Mouse (Mus musculus): ENCODE results near the gene Lsamp. TPM values are rescaled to one million over a fixed set of nuclear protein-coding genes. Genes with fewer than 3 reads are reported as not detected.

The Lsamp gene
- polyA plus RNA-seq, 1 experiment from 2014 or later, result not detected

DNA sequence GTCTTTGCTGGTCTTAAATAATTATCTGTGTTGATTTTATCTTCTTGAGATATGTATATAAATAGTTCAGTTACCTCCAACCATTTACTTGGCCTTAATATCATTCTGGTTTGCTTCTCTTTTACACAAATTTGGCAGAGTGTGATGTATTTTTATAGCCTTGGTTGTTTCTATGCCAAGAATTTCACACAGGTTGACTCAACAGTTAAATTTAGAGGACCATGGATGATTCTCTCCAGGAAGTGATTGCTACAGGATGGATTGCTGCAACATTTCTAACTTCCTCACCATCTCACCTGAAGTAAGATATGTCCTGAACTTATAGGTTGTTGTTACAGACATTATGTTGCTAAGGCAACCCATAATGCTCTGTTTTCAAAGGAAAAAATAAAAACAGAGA is 882.6 kb downstream of the Lsamp start:
- TF ChIP-seq CTCF (IDR thresholded peaks at IDR 0.05), result no peak
- POLR2A ChIA-PET, result no interaction called here
- no peaks in the 10 kb centered on the region for H3K27me3 ChIP-seq
- in situ Hi-C loops (cut with MboI; ENCODE audit: low pct_unique_long_range_greater_than_20kb), result no loop called here
- no peak for ATAC-seq
- DNase-seq (ENCODE audit: low read depth, low spot score), result no peak
- CTCF ChIA-PET, result no interaction called here

DNA sequence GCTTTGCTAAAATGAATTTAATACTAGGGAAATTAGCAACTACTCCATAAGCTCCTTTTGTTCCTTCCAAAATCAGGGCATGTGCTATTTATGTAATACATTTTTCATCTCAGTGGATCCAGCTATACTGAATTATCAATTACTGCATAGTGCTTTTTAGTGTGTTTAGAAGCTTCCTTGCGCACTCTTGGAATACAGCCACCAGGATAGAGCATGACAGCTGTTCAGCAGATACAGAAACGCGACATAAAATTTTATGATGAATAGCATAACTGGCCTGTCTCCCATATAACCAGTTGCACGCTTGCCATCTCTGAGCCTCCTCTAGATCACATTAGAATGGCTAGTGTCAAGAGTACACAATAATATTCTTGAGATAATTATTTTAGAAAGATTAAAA is 894.1 kb downstream of the Lsamp start:
- H3K27me3 ChIP-seq, result no peaks in the 10 kb centered on the region
- no peak for ATAC-seq
- ChIA-PET CTCF (no interaction called here), POLR2A (no interaction called here)
- no peak for TF ChIP-seq CTCF (IDR thresholded peaks at IDR 0.05)
- in situ Hi-C loops (cut with MboI; ENCODE audit: low pct_unique_long_range_greater_than_20kb), result no loop called here
- DNase-seq (ENCODE audit: low read depth, low spot score), result no peak

DNA sequence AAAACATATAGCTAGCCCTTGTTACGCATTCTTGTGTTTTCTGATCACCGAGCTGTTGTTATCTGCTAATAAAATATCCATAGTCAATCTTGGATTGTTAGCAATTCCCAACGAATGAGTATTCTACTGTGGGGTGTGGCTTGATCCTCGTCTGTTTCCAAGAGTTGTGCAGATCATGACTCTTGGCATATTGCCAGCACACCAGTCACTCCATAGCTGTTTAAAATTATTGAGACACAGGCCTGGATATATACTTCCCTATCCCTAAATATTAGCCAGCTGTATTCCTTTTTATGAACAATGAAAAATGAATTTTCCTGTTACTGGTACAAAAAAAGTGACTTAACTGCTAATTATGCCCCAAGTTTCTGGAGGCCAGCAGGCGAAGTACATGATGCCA is 897.8 kb downstream of the Lsamp start:
- POLR2A ChIA-PET, result no interaction called here
- DNase-seq (ENCODE audit: low read depth, low spot score) (no peak), ATAC-seq (no peak)
- no peak for TF ChIP-seq CTCF (IDR thresholded peaks at IDR 0.05)
- in situ Hi-C loops (cut with MboI; ENCODE audit: low pct_unique_long_range_greater_than_20kb), result no loop called here
- CTCF ChIA-PET, result no interaction called here
- no peaks in the 10 kb centered on the region for H3K27me3 ChIP-seq

DNA sequence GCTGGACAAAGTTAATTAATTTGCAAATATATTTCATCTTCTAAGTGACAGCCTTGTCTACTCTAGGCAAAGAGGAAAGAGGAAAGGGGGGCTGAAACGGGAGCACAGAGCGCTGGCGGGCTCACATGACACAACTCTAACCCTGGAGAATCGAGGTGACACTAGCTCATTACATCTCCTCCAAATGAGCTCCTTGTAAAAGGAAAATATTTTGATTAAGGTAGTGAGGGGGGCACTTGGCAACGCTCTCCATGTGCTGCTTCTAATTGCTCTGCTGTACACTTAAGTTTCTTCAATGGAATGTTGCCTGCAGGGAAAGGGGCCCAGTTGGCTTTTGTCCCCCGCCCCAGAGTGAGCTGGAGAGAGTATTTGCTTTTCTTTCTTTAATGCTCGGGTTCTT is 907.2 kb downstream of the Lsamp start:
- ChIA-PET POLR2A (no interaction called here), CTCF (no interaction called here)
- TF ChIP-seq CTCF (IDR thresholded peaks at IDR 0.05), result no peak
- ATAC-seq (no peak), DNase-seq (ENCODE audit: low read depth, low spot score) (no peak)
- H3K27me3 ChIP-seq, result no peaks in the 10 kb centered on the region
- in situ Hi-C loops (cut with MboI; ENCODE audit: low pct_unique_long_range_greater_than_20kb), result no loop called here

DNA sequence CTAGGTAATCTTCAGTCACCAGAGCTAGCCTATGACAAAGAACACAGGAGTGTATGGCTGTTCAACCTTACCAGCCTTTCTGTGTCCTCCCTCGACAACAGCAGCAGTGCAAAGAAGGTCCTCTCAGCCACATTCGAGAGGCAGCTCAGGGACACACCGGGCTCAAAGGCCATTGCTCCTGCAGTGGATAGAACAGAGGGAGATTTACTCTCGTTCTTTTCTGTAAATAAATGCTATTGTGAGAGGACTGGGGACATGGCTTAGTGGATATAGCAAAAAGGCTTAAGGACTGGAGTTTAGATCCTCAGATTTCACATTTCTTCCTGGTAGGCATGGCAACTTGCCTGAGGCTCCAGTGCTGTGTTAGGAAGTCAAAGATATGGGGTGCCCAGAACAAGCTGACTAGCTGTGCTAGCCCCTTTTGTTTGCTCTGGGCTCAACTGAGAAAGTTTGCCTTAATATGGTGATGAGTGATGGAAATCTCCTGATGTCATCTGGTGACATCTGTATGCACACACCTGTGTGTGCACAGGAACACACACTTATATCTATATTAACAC is 913.7 kb downstream of the Lsamp start:
- ChIA-PET CTCF (no interaction called here), POLR2A (no interaction called here)
- no peak for TF ChIP-seq CTCF (IDR thresholded peaks at IDR 0.05)
- in situ Hi-C loops (cut with MboI; ENCODE audit: low pct_unique_long_range_greater_than_20kb), result no loop called here
- ATAC-seq, result no peak
- DNase-seq (ENCODE audit: low read depth, low spot score), result no peak
- no peaks in the 10 kb centered on the region for H3K27me3 ChIP-seq

DNA sequence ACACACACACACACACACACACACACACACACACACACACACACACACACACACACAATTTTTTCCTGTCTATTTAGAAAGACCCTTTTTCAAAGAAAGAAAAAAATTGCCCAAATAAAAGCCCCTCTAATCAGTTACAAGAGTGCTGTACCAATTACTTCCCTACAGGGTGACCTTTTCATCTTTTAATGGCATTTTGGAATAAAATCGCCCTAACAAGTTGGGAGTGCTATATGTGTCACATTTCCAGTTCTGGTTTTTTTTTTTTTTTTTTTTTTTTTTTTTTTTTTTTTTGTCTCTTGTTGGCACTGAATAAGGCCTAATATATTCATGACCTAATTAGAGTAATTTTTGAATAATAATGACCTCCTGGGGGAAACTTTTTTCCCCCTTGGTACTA is 923.7 kb downstream of the Lsamp start:
- in situ Hi-C loops (cut with MboI; ENCODE audit: low pct_unique_long_range_greater_than_20kb), result no loop called here
- CTCF ChIA-PET, result no interaction called here
- no peak for TF ChIP-seq CTCF (IDR thresholded peaks at IDR 0.05)
- no peak for DNase-seq (ENCODE audit: low read depth, low spot score)
- no peak for ATAC-seq
- peaks cover 16% of the 10 kb centered on the region for H3K27me3 ChIP-seq
- POLR2A ChIA-PET, result no interaction called here

DNA sequence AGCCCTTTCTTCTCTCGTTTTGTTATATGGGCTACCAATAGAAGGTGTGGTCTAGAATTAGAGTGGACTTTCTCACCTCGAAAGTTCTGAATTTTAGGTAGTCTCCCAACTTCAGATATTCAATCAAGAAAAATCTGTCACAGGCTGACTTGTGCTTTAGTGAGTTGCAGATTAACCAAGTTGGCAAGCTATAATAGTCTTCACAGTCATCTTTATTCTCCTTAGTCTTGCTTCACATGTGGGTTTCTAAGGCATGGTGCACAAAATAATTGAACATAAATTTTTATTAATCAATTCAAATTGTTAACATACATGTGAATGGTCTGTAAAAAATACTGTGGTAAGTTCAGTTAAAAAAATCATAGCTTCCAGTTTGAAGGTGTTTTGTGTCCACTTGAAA is 930.0 kb downstream of the Lsamp start:
- no peak for TF ChIP-seq CTCF (IDR thresholded peaks at IDR 0.05)
- H3K27me3 ChIP-seq, result peaks cover 19% of the 10 kb centered on the region
- ChIA-PET CTCF (no interaction called here), POLR2A (no interaction called here)
- ATAC-seq (no peak), DNase-seq (ENCODE audit: low read depth, low spot score) (no peak)
- in situ Hi-C loops (cut with MboI; ENCODE audit: low pct_unique_long_range_greater_than_20kb), result no loop called here

DNA sequence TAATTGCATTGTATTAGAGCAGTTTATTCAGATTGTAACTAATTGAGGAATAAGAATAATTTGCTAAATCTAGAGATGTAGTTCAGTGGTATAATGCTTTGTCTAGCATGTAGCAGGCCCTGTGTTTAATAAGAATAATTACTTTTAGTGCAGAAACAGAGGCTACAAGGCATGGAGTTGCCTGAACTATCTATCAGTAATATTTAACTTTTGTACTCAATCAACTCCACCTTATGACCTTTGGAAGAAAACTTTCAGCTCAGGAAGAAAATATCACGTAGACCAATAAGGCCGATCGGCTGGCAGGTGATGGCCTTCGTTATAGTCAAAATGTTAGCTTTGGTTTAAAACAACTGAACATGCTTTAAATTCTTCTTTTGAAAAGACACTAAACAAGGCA is 946.4 kb downstream of the Lsamp start:
- ChIA-PET POLR2A (no interaction called here), CTCF (no interaction called here)
- no peak for TF ChIP-seq CTCF (IDR thresholded peaks at IDR 0.05)
- no peaks in the 10 kb centered on the region for H3K27me3 ChIP-seq
- no peak for DNase-seq (ENCODE audit: low read depth, low spot score)
- in situ Hi-C loops (cut with MboI; ENCODE audit: low pct_unique_long_range_greater_than_20kb), result no loop called here
- no peak for ATAC-seq

DNA sequence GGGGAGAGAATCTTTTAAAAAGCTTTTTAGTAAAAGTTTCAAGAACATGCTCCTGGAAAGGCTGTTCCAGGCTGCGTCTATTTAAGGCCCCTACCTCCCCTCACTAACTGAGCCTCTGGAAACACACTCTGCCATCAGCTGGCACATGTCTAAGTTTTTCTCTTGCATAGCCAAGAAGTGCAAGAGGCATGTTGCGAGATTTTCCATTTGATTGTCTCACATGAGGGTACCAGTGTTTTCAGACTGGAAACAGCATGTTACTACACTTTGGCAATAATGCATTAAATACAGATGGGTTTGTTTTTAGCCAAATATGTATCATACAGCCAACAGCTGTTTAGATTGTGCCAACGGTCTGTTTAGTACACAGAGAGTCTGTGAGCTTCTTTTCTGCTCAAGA is 958.1 kb downstream of the Lsamp start:
- ChIA-PET POLR2A (no interaction called here), CTCF (no interaction called here)
- ATAC-seq, result no peak

DNA sequence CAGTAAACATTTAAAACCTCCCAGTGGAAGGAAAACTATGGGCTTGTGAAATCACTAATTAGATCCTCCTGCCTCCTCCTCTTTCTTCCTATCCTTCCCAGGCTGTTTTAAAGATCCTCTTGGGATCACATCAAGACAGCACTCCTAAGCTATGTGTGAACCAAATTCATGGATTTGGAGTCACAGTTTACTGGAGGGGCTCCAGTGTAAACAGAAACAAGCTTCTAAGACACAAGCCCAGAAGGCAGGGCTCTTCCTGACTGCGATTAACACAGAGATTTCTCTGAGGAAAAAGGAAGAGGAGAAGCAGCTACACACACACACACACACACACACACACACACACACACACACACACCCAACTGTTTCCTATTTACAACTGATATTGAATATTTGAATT is 961.7 kb downstream of the Lsamp start:
- in situ Hi-C loops (cut with MboI; ENCODE audit: low pct_unique_long_range_greater_than_20kb), result no loop called here
- ATAC-seq (no peak), DNase-seq (ENCODE audit: low read depth, low spot score) (no peak)
- TF ChIP-seq CTCF (IDR thresholded peaks at IDR 0.05), result no peak
- POLR2A ChIA-PET, result no interaction called here
- H3K27me3 ChIP-seq, result no peaks in the 10 kb centered on the region
- CTCF ChIA-PET, result interaction anchor here (1.4 kb wide), 1 partner anchor 9 kb away, joined by 3 read pairs; no protein-coding TSS in a partner anchor

More for the DNA sequence above, 958.1 kb downstream of the Lsamp start:
- TF ChIP-seq CTCF (IDR thresholded peaks at IDR 0.05), result no peak
- no peaks in the 10 kb centered on the region for H3K27me3 ChIP-seq
- in situ Hi-C loops (cut with MboI; ENCODE audit: low pct_unique_long_range_greater_than_20kb), result no loop called here
- no peak for DNase-seq (ENCODE audit: low read depth, low spot score)

DNA sequence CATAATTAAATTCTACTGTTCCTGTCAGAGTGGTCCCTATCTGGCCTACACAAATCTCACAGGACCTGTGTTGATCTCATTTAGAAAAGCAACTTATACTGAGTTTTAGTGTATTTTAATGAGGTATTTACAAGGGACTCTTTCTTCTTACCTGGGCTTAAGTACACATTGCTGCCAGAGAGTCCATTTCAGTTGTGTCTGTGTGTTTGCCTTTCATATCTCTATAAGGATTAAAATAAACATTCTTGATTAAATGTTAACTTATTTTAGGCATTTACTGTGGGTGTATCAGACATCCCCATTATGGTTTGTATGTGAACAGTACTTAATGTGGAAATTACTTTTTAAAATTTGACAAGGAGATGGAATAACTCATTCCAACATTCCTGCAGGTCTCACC is 963.9 kb downstream of the Lsamp start:
- ATAC-seq, result no peak
- no peaks in the 10 kb centered on the region for H3K27me3 ChIP-seq
- no peak for DNase-seq (ENCODE audit: low read depth, low spot score)
- POLR2A ChIA-PET, result no interaction called here
- in situ Hi-C loops (cut with MboI; ENCODE audit: low pct_unique_long_range_greater_than_20kb), result no loop called here
- TF ChIP-seq CTCF (IDR thresholded peaks at IDR 0.05), result no peak
- CTCF ChIA-PET, result no interaction called here

DNA sequence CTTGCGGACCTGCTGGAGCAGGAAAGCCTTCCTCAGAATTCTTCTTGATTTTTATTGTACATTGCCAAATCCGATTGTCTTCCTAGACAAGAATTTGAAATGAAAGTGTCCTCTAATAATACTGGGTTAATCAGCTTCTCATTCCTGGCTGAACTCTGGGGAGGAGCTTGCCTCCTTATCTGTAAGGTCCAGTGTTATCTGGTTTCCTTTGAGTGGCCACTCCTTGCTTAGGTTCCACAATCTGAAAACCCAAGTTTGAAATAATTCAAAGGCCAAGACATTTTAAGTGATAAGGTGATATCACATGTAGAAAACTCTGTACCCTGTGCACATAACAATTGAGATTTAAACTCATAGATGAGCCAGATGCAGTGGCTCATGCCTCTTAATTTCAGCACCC is 975.0 kb downstream of the Lsamp start:
- no peak for ATAC-seq
- CTCF ChIA-PET, result no interaction called here
- H3K27me3 ChIP-seq, result peaks cover 3% of the 10 kb centered on the region
- POLR2A ChIA-PET, result no interaction called here
- no peak for TF ChIP-seq CTCF (IDR thresholded peaks at IDR 0.05)
- in situ Hi-C loops (cut with MboI; ENCODE audit: low pct_unique_long_range_greater_than_20kb), result no loop called here
- DNase-seq (ENCODE audit: low read depth, low spot score), result no peak

All from Patski (cell line).